Mouse (Mus musculus): ENCODE results near the gene Ahcy. TPM values are rescaled to one million over a fixed set of nuclear protein-coding genes. Genes with fewer than 3 reads are reported as not detected.
"Not testable (repeated sequence)": the region's sequence is repeated elsewhere in the genome, so short reads cannot be mapped to it uniquely, and the experiment has no call there.

Gene Ahcy
- polyA plus RNA-seq (2015; fragmentation: Nextera tagmentation; extraction: Ambion mirVana): 68.1 and 80.8 TPM in 2 replicates

- H3K9ac ChIP-seq: peak within 1 kb of the TSS; percentile 90
- H3K9me3 ChIP-seq: no peaks in the 10 kb centered on the region
- H3K4me2 ChIP-seq: peak within 1 kb of the TSS; percentile 74
- no peaks in the 10 kb centered on the region for H3K27me3 ChIP-seq
- under 1% methylated on average over 56 of the region's 56 CpGs for WGBS
- ATAC-seq (ENCODE audit: insufficient number of reproducible peaks, insufficient read depth, low FRiP score, low TSS enrichment, low read depth): peak; percentile 88
- H3K4me3 ChIP-seq: peak within 1 kb of the TSS; percentile 75
- peak within 1 kb of the TSS; percentile 86 for H3K27ac ChIP-seq
- no peaks in the 10 kb centered on the region for H3K36me3 ChIP-seq
- peaks cover 26% of the 10 kb centered on the region for H3K4me1 ChIP-seq
Measured at GRCm38 (mm10) chr2:155073978-155074765, at the start of gene Ahcy. TSS of gene Ahcy (minus strand) at chr2:155074497.

GRCm38 (mm10) chr2:155115216-155115830 is 41.0 kb upstream of the Ahcy start:
- ATAC-seq (ENCODE audit: insufficient number of reproducible peaks, insufficient read depth, low FRiP score, low TSS enrichment, low read depth): no peak
- 72% methylated on average over 7 of the region's 7 CpGs for WGBS
- Histone ChIP-seq H3K9me3 (no peaks in the 10 kb centered on the region), H3K4me2 (no peak overlapping the region), H3K9ac (no peak overlapping the region), H3K36me3 (no peaks in the 10 kb centered on the region), H3K27ac (no peak overlapping the region), H3K27me3 (no peaks in the 10 kb centered on the region), H3K4me3 (no peak overlapping the region), H3K4me1 (no peaks in the 10 kb centered on the region)

- not testable (repeated sequence) for H3K27me3 ChIP-seq; H3K4me1 ChIP-seq; H3K36me3 ChIP-seq; H3K4me3 ChIP-seq; H3K27ac ChIP-seq; H3K9ac ChIP-seq; H3K4me2 ChIP-seq; H3K9me3 ChIP-seq; ATAC-seq (ENCODE audit: insufficient number of reproducible peaks, insufficient read depth, low FRiP score, low TSS enrichment, low read depth)
- 77% methylated on average over 9 of the region's 9 CpGs for WGBS
Measured at GRCm38 (mm10) chr2:155107276-155107675, 33.0 kb upstream of the Ahcy start.

DNA sequence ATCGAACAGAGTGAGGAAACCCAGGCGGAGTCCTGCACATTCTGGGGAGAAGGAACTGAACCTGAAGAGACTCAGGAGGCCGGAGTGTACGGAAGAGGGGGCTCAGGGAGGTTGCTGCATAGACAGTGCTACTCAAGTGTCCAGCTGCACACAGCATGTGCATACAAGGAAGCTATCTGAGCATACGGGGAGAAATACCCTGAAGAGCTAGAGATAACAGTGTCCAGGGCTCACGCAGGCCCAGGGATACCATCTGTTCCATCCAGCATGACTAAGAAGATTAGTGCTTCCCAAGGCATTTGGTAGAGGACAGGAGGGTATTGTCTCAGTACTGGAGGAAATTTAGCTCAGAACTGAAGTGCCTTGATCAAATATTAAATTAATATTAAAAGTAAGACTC is 29.3 kb upstream of the Ahcy start:
- H3K4me2 ChIP-seq: no peak overlapping the region
- H3K27ac ChIP-seq: no peak overlapping the region
- H3K4me1 ChIP-seq: no peaks in the 10 kb centered on the region
- H3K9me3 ChIP-seq: no peaks in the 10 kb centered on the region
- H3K36me3 ChIP-seq: no peaks in the 10 kb centered on the region
- H3K27me3 ChIP-seq: no peaks in the 10 kb centered on the region
- no peak overlapping the region for H3K9ac ChIP-seq
- ATAC-seq (ENCODE audit: insufficient number of reproducible peaks, insufficient read depth, low FRiP score, low TSS enrichment, low read depth): no peak
- 67% methylated on average over 6 of the region's 6 CpGs for WGBS
- no peak overlapping the region for H3K4me3 ChIP-seq

- Histone ChIP-seq H3K4me1 (no peaks in the 10 kb centered on the region), H3K9me3 (no peaks in the 10 kb centered on the region), H3K9ac (no peak overlapping the region), H3K27me3 (no peaks in the 10 kb centered on the region), H3K27ac (no peak overlapping the region), H3K36me3 (no peaks in the 10 kb centered on the region), H3K4me2 (no peak overlapping the region), H3K4me3 (no peak overlapping the region)
- WGBS: 54% methylated on average over 6 of the region's 6 CpGs
- ATAC-seq (ENCODE audit: insufficient number of reproducible peaks, insufficient read depth, low FRiP score, low TSS enrichment, low read depth): no peak
Measured at GRCm38 (mm10) chr2:155101761-155102181, 27.5 kb upstream of the Ahcy start.

- Histone ChIP-seq H3K27ac (no peak overlapping the region), H3K27me3 (no peaks in the 10 kb centered on the region), H3K9me3 (no peaks in the 10 kb centered on the region), H3K9ac (no peak overlapping the region), H3K36me3 (no peaks in the 10 kb centered on the region), H3K4me3 (no peak overlapping the region), H3K4me1 (no peaks in the 10 kb centered on the region), H3K4me2 (no peak overlapping the region)
- no peak for ATAC-seq (ENCODE audit: insufficient number of reproducible peaks, insufficient read depth, low FRiP score, low TSS enrichment, low read depth)
- WGBS: 79% methylated on average over 3 of the region's 3 CpGs
Measured at GRCm38 (mm10) chr2:155100796-155101259, 26.5 kb upstream of the Ahcy start.

DNA sequence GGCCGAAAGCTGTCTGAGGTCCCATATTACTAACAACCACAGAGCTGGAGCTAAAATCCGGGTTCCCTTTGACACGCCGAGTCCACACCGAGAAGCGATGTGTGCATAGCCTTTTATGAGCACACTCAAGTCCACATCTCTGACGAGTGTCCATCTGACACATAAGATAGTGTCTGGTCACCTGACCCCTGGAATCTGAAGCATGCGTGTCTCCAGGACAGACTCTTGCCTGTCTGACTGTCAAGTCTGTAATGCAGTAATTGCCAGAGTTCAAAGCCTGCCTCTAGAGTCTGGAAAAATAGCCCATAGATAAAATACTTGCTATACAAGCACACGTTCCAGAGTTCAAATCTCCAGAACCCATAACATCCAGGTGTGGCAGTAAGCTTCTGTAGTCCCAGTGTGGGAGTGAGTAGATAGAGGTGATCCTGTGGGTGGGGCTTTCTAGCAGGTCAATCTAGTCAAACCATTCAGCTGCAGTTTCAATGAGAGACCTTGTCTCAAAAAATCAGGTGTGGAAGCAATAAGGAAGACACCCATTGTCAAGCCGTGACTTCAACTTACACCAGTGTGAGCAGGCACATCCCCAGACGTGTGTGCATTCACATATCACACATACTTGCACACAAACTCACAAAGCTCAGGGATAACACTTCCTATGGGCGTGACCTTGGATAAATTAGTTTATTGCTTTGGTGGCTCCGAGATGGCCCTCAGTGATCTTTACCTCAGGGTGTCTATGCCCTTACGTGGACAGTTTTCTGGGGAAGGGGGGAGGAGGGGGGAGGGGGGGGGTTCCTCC is 25.9 kb upstream of the Ahcy start:
- H3K36me3 ChIP-seq: no peaks in the 10 kb centered on the region
- ATAC-seq (ENCODE audit: insufficient number of reproducible peaks, insufficient read depth, low FRiP score, low TSS enrichment, low read depth): no peak
- H3K9me3 ChIP-seq: no peaks in the 10 kb centered on the region
- no peaks in the 10 kb centered on the region for H3K4me1 ChIP-seq
- H3K27me3 ChIP-seq: no peaks in the 10 kb centered on the region
- H3K4me2 ChIP-seq: no peak overlapping the region
- H3K27ac ChIP-seq: no peak overlapping the region
- 71% methylated on average over 14 of the region's 14 CpGs for WGBS
- no peak overlapping the region for H3K9ac ChIP-seq
- no peak overlapping the region for H3K4me3 ChIP-seq

- no peaks in the 10 kb centered on the region for H3K36me3 ChIP-seq
- 37% methylated on average over 7 of the region's 7 CpGs for WGBS
- no peak overlapping the region for H3K27ac ChIP-seq
- H3K9me3 ChIP-seq: no peaks in the 10 kb centered on the region
- H3K4me2 ChIP-seq: no peak overlapping the region
- H3K9ac ChIP-seq: no peak overlapping the region
- no peak overlapping the region for H3K4me3 ChIP-seq
- no peaks in the 10 kb centered on the region for H3K27me3 ChIP-seq
- ATAC-seq (ENCODE audit: insufficient number of reproducible peaks, insufficient read depth, low FRiP score, low TSS enrichment, low read depth): no peak
- H3K4me1 ChIP-seq: no peaks in the 10 kb centered on the region
Measured at GRCm38 (mm10) chr2:155099421-155099820, 25.1 kb upstream of the Ahcy start.

- H3K4me2 ChIP-seq: no peak overlapping the region
- no peaks in the 10 kb centered on the region for H3K9me3 ChIP-seq
- H3K27me3 ChIP-seq: no peaks in the 10 kb centered on the region
- WGBS: 77% methylated on average over 9 of the region's 9 CpGs
- no peaks in the 10 kb centered on the region for H3K36me3 ChIP-seq
- no peak for ATAC-seq (ENCODE audit: insufficient number of reproducible peaks, insufficient read depth, low FRiP score, low TSS enrichment, low read depth)
- no peak overlapping the region for H3K27ac ChIP-seq
- no peak overlapping the region for H3K9ac ChIP-seq
- H3K4me3 ChIP-seq: no peak overlapping the region
- H3K4me1 ChIP-seq: no peaks in the 10 kb centered on the region
Measured at GRCm38 (mm10) chr2:155098720-155099380, 24.6 kb upstream of the Ahcy start.

DNA sequence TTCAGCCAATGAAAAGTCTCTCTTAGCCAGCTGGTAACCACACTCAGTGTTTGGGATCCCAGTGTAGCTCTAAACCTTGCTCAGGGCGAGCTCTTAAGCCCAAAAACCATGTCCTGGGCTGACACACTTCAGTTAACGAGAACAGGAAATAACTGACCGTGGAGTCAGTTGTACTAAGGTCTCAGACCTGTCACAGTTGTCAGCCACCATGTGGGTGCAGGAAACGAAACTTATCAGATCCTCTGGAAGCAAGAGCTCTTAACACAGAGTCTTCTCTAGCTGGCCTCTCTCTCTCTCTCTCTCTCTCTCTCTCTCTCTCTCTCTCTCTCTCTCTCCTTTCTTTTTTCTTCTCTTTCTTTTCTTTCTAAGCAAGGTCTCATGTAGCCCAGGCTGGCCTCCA is 19.1 kb upstream of the Ahcy start:
- H3K9me3 ChIP-seq: no peaks in the 10 kb centered on the region
- H3K4me3 ChIP-seq: no peak overlapping the region
- no peak for ATAC-seq (ENCODE audit: insufficient number of reproducible peaks, insufficient read depth, low FRiP score, low TSS enrichment, low read depth)
- 32% methylated on average over 4 of the region's 4 CpGs for WGBS
- no peaks in the 10 kb centered on the region for H3K36me3 ChIP-seq
- H3K27ac ChIP-seq: no peak overlapping the region
- H3K9ac ChIP-seq: no peak overlapping the region
- 0 out of 2 replicates have a peak, but pooled peaks cover 4% of the 10 kb centered on the region for H3K4me1 ChIP-seq
- no peak overlapping the region for H3K4me2 ChIP-seq
- no peaks in the 10 kb centered on the region for H3K27me3 ChIP-seq

- no peaks in the 10 kb centered on the region for H3K27me3 ChIP-seq
- no peak overlapping the region for H3K4me2 ChIP-seq
- no peaks in the 10 kb centered on the region for H3K36me3 ChIP-seq
- 74% methylated on average over 3 of the region's 3 CpGs for whole genome bisulfite sequencing
- no peak overlapping the region for H3K9ac ChIP-seq
- no peak for ATAC-seq (ENCODE audit: insufficient number of reproducible peaks, insufficient read depth, low FRiP score, low TSS enrichment, low read depth)
- H3K9me3 ChIP-seq: no peaks in the 10 kb centered on the region
- no peak overlapping the region for H3K4me3 ChIP-seq
- no peak overlapping the region for H3K27ac ChIP-seq
- H3K4me1 ChIP-seq: 0 out of 2 replicates have a peak, but pooled peaks cover 4% of the 10 kb centered on the region
Measured at GRCm38 (mm10) chr2:155091743-155092075, 17.4 kb upstream of the Ahcy start.
